Mouse (Mus musculus) 3T3-L1 (cell line): ENCODE data around the gene Ubfd1.

Experiments
- DNase-seq: peaks from one replicate; pipeline ENCODE4 v3.0.0-alpha.2; 2015; ENCODE audit warnings: low read depth, low spot score

Gene Ubfd1

DNA sequence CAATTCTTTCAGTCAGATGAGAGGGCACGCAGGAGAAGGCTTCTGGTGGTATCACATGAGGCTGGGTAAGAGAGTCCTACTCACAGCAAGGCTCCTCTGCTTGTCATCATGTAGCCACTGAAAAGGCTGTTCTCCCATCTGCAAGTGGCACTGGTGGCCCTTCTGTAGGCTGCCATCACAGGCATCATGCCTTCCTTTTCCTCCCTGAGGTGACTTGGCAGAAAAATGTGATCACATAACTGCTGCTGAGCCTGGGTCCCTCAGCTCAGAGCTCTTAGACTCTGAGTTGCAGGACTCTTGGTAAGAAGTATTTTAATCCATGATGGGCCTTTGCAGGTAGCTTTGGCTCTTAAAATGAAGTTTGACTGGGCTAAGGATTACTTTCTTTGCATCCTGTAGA lies 14.1 kb downstream of the Ubfd1 start:
- no peak for DNase-seq

DNA sequence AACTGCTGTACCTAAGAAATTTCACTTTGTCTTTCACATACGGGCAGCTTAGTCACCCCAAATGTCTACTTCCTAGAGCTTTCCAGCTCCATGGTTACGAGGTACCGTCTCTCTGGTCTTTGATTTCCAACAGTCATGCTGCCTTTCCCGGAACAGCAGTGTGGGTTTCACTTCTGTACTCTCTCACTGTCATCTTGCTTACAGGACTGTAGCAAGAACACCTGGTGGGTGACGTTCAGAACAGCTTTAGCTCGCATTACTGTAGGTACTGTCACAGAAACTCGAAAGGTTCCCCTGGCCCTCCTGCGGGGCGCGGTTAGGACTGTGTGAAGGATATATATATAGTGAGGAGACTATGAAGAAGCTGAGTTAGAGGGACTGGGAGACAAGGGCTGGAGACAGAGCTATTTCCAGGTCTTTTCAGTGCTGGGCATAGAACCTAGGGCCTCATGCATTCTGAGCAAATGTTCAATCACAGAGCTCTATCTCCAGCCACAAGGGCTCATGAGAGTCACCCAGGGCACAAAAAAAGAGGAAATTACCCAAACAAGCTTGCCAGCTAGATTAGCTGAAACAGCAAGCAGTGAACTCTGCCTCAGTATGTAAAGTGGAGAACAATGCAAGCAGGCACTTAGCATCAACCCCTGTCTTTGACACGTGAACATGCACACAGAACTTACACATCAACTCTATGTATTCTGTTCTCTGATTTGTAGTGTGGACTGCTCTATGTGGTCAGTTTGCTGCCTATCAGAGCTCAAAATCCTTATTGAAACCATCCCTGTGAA lies 20.4 kb downstream of the Ubfd1 start:
- no peak for DNase-seq

GRCm38 (mm10) chr7:122094564-122095330 lies 27.8 kb downstream of the Ubfd1 start:
- DNase-seq, result peak; percentile 37

GRCm38 (mm10) chr7:122098009-122098408 lies 31.0 kb downstream of the Ubfd1 start:
- no peak for DNase-seq

DNA sequence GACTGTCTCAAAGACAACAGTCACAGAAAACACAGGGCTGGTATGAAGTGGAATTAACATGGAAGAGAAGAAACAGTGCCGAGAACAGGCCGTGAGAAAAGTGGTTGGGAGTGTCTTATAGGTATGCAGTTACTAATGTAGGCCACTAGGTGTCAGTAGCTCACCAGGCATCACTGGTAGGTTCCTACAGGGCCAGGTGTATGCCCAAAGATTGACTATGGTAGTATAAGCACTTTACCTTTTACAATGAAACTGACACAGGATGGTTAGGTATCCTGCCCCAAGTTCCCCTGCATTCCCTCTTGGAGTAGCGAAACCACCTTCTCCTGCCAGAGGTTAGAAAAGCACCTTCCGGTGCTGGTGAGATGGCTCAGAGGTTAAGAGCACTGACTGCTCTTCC lies 32.2 kb downstream of the Ubfd1 start:
- peak; percentile 71 for DNase-seq

GRCm38 (mm10) chr7:122101014-122101746 lies 34.2 kb downstream of the Ubfd1 start:
- DNase-seq, result peak; percentile 20

GRCm38 (mm10) chr7:122101747-122102244 lies 34.8 kb downstream of the Ubfd1 start, which contains the start of gene Ndufab1:
Ndufab1 (minus strand) TSS chr7:122101886.
- DNase-seq, result peak; percentile 81

GRCm38 (mm10) chr7:122108206-122108605 lies 41.2 kb downstream of the Ubfd1 start:
- DNase-seq, result no peak

- DNase-seq, result no peak
These were observed 56.5 kb downstream of the Ubfd1 start for GRCm38 (mm10) chr7:122123518-122123917.

- DNase-seq, result no peak
These were observed 58.7 kb downstream of the Ubfd1 start for GRCm38 (mm10) chr7:122125636-122126035.

DNA sequence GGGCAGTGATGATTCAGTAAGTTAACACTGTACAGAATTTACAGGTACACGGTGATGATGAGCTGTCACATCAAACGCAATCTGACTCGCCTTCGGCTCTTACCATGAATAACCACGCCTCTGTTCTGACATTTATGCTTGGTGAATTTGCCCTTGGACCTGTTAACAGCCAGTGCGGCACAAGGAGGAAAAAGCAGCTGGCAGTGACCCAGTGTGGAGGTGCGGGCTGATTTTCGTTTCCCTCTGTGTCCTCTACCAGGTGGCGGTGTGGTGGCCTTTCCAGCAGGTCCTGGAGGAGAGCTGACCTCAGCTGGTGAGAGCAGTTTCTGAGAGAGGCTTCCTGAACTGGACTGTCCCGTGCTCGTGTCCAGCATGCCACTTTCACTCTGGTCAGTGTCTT lies 60.0 kb downstream of the Ubfd1 start:
- DNase-seq, result no peak
